Mouse (Mus musculus) olfactory bulb, adult 2 months (tissue): ENCODE measurements around the gene Uox.

Source experiments
- CTCF ChIP-seq: fragments of 200-500 bp; IDR thresholded peaks from 2 replicates; pipeline ENCODE4 v1.5.1; 2012; ENCODE audit warnings: low read depth, mild to moderate bottlenecking, low read length, moderate library complexity; ENCODE audit not compliant: insufficient read depth
- POLR2A ChIP-seq: fragments of 200-500 bp; IDR thresholded peaks from 2 replicates; pipeline ENCODE4 v1.6.1; 2012; ENCODE audit warnings: mild to moderate bottlenecking, low read depth, low read length, moderate library complexity; ENCODE audit not compliant: insufficient read depth

GRCm38 (mm10) chr3:146610322-146610721 lies 40.1 kb downstream of the Uox start:
- TF ChIP-seq POLR2A (no peak), CTCF (no peak)
